Mouse (Mus musculus) right cerebral cortex, postnatal 14 days (tissue): ENCODE data around the gene Acad11.

Experiments used
- DNase-seq: peaks from one replicate; pipeline ENCODE4 v3.0.0; 2022

The Acad11 gene

GRCm38 (mm10) chr9:104085730-104086429 is 22.7 kb downstream of the Acad11 start:
- no peak for DNase-seq

GRCm38 (mm10) chr9:104088555-104088954 is 25.4 kb downstream of the Acad11 start:
- DNase-seq, result no peak

GRCm38 (mm10) chr9:104092945-104093344 is 29.8 kb downstream of the Acad11 start:
- DNase-seq, result no peak

DNA sequence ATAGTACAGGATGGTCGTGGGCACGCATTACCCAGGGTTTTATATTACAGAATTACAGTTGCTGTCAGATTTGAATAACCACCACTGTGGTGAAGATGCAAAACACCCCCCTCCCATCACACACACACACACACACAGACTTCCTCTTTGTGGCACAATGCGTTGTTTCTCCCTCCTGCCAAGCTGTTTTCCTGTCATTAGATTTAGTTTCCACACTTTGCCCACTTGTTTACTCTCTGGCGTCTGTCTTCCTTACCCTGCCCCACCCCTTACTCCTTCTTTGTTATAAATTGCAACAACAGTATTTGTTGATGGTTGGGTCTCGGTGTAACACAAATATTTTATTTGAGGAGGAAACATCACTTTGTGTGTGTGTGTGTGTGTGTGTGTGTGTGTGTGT is 35.1 kb downstream of the Acad11 start:
- DNase-seq, result no peak

- no peak for DNase-seq
These were observed 35.9 kb downstream of the Acad11 start for GRCm38 (mm10) chr9:104099060-104099459.

DNA sequence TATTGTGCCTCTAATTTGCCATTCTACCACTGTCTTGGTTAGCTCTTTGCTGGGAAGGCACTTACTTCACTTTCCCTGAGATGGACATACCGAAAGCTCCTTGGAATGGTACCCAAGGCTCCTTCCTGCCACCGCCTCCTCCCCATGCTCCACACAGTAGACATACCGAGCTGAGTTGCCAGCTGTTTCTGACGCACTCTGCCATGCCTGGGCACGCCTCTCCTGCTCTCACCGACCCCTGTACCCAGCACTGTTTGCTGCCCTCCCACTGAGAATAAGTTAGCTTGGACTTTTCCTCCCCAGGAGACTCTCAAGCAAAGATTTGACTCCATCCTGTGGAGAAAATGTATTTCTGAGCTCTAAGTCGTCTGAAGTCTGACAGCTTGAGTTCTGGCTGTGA is 37.6 kb downstream of the Acad11 start:
- no peak for DNase-seq

DNA sequence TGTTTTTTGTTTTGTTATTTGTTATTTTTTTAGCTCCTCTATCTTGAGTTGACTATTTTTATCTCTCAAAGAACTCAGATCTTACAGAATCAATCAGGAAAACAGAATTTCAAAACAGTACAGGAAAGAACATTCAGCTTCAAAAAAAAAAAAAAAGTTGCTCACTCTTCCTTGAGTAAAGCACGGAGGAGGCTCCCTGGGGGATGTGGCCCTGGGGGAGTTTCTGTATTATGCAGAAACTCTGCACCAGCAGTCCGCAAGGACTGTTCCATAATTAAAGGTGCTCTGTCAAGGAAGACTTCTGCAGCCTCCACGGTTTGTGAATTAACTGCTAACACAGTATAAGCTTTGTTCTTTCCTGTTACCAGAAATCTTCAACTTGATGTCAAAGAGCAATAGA is 38.3 kb downstream of the Acad11 start:
- no peak for DNase-seq

GRCm38 (mm10) chr9:104102301-104102700 is 39.1 kb downstream of the Acad11 start:
- DNase-seq, result no peak

GRCm38 (mm10) chr9:104102901-104103300 is 39.7 kb downstream of the Acad11 start:
- DNase-seq, result no peak

DNA sequence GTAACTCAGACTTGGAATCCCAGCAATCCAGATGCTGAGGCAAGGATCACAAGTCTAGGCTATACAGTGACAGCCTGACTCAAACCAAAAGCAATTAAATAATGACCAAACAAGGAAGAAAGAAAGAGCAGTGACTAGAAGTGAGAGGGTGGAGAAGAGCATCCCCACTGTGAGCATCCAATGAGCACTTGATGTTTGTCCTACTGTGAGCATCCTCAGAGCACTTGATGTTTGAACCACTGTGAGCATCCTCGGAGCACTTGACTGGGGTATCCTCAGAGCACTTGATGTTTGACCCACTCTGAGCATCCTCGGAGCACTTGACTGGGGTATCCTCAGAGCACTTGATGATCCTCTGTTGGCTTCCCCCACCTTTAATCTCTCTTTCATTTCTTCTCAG is 41.8 kb downstream of the Acad11 start:
- no peak for DNase-seq

GRCm38 (mm10) chr9:104106930-104107329 is 43.8 kb downstream of the Acad11 start:
- no peak for DNase-seq

GRCm38 (mm10) chr9:104107482-104107881 is 44.3 kb downstream of the Acad11 start:
- no peak for DNase-seq

- no peak for DNase-seq
These were observed 45.5 kb downstream of the Acad11 start for GRCm38 (mm10) chr9:104108571-104109143.

DNA sequence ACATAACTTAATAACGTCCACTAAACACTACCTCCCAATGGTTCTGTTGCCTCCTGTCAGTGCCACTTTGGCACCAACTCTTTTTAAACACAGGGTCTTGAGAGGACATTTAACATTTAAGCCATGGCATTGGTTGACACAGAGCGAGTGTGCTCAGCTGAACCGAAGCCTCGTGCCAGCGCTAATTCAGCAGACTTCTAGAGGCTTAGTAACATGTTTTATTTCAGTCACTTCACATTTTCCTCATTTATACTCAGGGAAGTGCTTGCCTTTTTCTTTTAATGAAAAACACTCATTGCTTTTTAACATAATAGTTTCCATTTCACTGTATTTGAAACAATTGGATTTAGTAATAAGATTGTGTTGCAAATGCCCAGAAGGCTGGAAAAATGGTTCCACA is 46.0 kb downstream of the Acad11 start:
- DNase-seq, result no peak

- DNase-seq, result no peak
These were observed 59.9 kb downstream of the Acad11 start for GRCm38 (mm10) chr9:104123101-104123500.

GRCm38 (mm10) chr9:104123622-104124021 is 60.4 kb downstream of the Acad11 start:
- DNase-seq, result no peak

DNA sequence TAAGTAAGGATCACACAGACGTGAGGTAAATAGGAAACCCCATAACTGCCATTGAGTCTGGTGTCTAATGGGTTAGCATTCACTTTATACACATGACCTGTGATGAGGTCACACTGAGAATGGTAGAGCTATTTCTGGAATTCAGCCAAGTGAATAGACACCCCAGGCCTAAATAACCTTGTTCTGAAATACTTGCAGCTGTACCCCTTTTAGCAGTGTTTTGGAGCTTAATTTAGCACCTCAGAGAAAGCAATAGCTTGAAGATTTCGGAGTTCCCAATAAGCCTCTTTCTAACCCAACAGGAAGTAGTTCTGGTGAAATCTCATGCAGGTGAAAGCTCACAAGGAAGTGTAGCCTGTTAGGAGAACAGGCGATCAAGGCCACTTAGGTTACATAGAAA is 63.7 kb downstream of the Acad11 start, which contains the start of gene Ackr4:
Gene Ackr4, minus strand, starts transcription at position 101 of the 400 bp plus-strand sequence.
- no peak for DNase-seq

DNA sequence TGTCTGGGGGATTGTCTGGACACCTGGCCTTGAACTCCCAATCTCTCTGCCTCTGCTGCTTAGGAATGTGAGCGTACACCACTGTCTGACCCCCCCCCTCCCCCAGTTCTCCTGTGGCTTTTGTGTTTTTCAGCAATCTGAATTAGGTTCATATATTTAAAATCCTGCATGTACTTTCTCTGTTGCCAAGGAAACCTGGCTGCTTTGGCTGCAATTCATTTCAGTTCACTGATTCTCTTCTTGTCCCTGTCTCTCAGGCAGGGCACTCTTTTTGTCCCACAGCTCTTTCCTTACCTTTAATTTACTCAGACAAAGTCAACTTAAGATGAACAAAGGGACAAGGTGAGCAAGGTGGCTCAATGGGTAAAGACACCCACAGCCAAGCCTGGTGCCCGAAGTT is 64.9 kb downstream of the Acad11 start:
- no peak for DNase-seq

- no peak for DNase-seq
These were observed 67.1 kb downstream of the Acad11 start for GRCm38 (mm10) chr9:104130141-104130755.

DNA sequence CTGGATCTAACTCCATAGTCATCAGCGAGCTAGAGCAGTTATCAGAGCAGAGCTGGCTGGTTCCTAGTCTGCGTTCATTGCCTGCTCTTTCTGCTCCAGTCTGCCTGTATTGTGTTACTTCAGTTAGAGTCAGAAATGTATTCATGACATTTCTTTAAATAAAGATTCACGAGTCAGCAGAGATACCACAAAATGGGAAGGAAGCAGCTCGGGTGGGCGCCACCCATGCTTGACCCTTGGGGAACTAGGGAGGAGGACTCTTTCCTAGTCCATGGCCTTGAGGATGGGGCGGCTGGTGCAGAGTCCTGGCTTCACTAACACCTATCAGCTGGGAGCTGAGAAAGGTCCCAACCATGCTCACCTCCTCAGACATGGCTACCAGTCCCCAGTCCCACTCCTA is 77.2 kb downstream of the Acad11 start:
- no peak for DNase-seq

GRCm38 (mm10) chr9:104142805-104143204 is 79.6 kb downstream of the Acad11 start:
- DNase-seq, result no peak

DNA sequence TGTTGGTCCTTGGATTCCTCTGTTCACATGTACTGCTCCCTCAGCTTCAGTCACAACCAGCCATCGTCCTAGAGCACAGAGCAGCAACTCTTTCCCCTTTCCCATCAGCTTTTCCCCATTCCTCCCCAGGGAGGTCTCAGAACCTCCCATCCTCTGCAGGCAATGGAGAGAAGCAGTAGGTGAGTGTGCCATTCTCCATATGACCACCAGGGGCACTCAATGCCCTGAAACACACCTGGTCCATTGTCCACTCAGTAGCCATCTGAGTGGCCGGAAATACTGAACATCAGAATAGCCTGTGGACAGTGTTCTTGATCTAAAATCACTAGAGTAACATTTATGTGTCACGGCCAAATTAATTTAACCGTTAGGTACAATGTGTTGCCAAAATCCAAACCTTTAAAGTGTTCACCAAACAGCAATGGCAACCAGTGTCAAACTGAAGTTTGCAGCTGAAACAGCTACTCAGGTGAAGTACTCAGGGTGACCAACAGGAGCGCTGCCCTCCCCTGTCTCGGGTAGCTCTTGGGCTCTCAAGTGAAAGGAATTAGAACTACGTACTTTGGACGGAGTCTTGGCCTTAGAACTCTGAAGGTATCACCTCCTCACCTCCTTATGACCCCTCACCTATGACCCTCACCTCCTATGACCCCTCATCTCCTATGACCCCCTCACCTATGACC is 81.3 kb downstream of the Acad11 start:
- DNase-seq, result no peak

- DNase-seq, result no peak
These were observed 83.5 kb downstream of the Acad11 start for GRCm38 (mm10) chr9:104146683-104147082.

DNA sequence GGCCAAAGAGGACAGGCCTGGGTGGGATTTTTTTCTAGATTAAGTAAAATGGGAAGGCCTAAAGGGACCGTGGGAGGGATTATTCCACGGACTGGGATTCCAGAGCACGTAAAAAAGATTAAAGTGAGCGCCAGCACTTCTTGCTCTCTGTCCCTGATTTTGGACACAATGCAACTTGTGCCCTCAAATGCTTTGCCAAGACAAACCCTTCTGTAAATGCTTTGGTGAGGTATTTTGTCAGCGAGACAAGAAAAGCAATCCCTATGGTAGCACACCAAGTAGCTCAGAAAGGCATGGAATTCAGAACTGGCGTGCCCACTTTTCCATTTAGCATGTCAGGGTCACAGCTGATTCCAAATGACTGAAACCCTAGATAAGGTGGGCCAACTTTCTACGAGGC is 85.8 kb downstream of the Acad11 start:
- DNase-seq, result no peak
